Mouse (Mus musculus) urinary bladder, postnatal 36 days (tissue): ENCODE results near the gene Sox8.

Experiments used
- DNase-seq, 2 experiments: peaks; one replicate each; pipeline ENCODE4 v3.0.0; 2022; ENCODE audit warnings: low spot score in 2 of 2, mixed read lengths in 1 of 2

The Sox8 gene

GRCm38 (mm10) chr17:25570648-25571452 is at the start of gene Sox8:
Gene Sox8, minus strand, starts transcription at chr17:25570686.
- DNase-seq: peak; percentile 73 to 85

GRCm38 (mm10) chr17:25618508-25619056 is 48.1 kb upstream of the Sox8 start:
- DNase-seq: no peak

- no peak for DNase-seq
Measured at GRCm38 (mm10) chr17:25614723-25615510, 44.4 kb upstream of the Sox8 start.

- DNase-seq: no peak
Measured at GRCm38 (mm10) chr17:25613323-25613722, 42.8 kb upstream of the Sox8 start.

GRCm38 (mm10) chr17:25612537-25612936 is 42.1 kb upstream of the Sox8 start:
- DNase-seq: no peak

GRCm38 (mm10) chr17:25610151-25610550 is 39.7 kb upstream of the Sox8 start:
- DNase-seq: no peak

GRCm38 (mm10) chr17:25609506-25609828 is 39.0 kb upstream of the Sox8 start:
- DNase-seq: no peak

- no peak for DNase-seq
Measured at GRCm38 (mm10) chr17:25608821-25609505, 38.5 kb upstream of the Sox8 start.

GRCm38 (mm10) chr17:25608137-25608785 is 37.8 kb upstream of the Sox8 start:
- DNase-seq: no peak

- DNase-seq: no peak
Measured at GRCm38 (mm10) chr17:25604234-25604633, 33.7 kb upstream of the Sox8 start.

GRCm38 (mm10) chr17:25602366-25602765 is 31.9 kb upstream of the Sox8 start:
- no peak for DNase-seq

- DNase-seq: no peak
Measured at GRCm38 (mm10) chr17:25597537-25597936, 27.1 kb upstream of the Sox8 start.

- no peak for DNase-seq
Measured at GRCm38 (mm10) chr17:25595495-25595894, 25.0 kb upstream of the Sox8 start.

- DNase-seq: no peak
Measured at GRCm38 (mm10) chr17:25593411-25594261, 23.1 kb upstream of the Sox8 start.

GRCm38 (mm10) chr17:25592336-25592735 is 21.9 kb upstream of the Sox8 start:
- DNase-seq: no peak

GRCm38 (mm10) chr17:25590985-25591384 is 20.5 kb upstream of the Sox8 start:
- no peak for DNase-seq

- no peak for DNase-seq
Measured at GRCm38 (mm10) chr17:25590068-25590467, 19.6 kb upstream of the Sox8 start.

- no peak for DNase-seq
Measured at GRCm38 (mm10) chr17:25584646-25585045, 14.2 kb upstream of the Sox8 start.

- DNase-seq: no peak
Measured at GRCm38 (mm10) chr17:25583858-25584257, 13.4 kb upstream of the Sox8 start.

- no peak for DNase-seq
Measured at GRCm38 (mm10) chr17:25583099-25583498, 12.6 kb upstream of the Sox8 start.

- no peak for DNase-seq
Measured at GRCm38 (mm10) chr17:25582076-25582475, 11.6 kb upstream of the Sox8 start.
